Mouse (Mus musculus) spleen, postnatal 4 days (tissue): ENCODE data around the gene Ubl3.

Experiments
- DNase-seq, 2 experiments: peaks; one replicate each; pipeline ENCODE4 v3.0.0; 2022; ENCODE audit warnings: low spot score in 2 of 2

Gene Ubl3

DNA sequence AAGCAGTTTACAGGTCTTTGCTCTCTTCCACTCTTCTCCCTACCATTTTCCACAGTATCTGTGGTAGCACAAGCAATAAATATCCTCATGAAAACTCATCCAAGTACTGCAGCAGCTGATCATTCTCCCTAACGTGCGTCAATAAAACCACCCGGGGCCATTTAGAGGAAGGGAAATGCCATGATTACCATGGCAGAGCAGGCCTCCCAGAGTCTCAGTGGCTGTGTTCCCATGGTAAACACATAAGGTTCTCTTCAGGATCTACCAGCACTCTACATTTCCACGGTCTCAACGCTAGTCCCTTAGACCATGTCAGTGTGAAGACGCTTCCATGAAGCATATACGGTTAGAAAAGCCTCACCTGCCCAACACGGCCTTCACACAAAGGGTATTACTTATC lies 26.0 kb downstream of the Ubl3 start:
- DNase-seq: no peak

- no peak for DNase-seq
Measured at GRCm38 (mm10) chr5:148523202-148523971, 29.2 kb downstream of the Ubl3 start.

GRCm38 (mm10) chr5:148522378-148522777 lies 30.2 kb downstream of the Ubl3 start:
- DNase-seq: no peak

DNA sequence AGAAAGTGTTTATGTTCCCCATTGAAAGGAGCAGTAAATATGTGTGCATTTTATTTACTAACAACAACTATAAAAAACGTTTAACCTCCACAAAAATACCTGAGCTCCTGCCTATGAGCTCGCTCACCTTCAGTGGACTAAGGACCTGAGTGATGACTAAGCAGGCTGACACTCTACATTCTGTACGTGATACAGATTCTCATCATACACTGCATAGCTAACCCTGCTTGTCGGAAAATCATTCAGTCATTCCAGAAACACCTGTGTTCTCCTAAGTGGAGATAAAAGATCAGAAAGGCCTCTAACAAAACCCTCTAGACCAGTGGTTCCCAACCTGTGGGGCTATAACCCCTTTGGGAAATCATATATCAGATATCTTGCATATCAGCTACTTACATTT lies 35.1 kb downstream of the Ubl3 start:
- no peak for DNase-seq

DNA sequence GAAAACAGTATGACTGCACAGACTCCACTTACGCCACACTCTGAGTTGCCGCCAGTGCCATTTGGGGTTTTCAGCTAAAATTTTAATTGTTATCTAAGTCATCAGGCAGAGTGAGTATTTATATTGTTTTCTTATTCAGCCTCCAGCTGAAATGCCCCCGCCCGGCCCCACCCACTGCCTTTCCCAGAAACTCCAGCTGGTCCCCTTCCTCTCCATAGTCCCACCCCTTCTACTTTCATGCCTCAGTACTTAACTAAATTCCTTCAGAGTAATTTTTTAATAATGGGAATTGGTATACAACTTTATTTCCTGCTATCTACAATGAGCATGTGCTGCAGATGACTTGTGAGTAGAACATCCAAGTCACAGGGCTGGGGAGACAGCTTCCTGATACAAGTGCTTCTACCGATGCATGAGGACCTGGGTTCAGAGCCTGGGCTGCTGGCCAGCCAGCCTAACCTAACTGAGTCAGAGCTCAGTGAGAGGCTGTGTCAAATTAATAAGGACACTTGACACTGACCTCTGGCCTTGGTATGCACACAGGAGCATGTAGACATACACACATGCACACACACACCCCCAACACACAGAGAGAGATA lies 40.4 kb downstream of the Ubl3 start:
- no peak for DNase-seq

GRCm38 (mm10) chr5:148510265-148510664 lies 42.3 kb downstream of the Ubl3 start:
- no peak for DNase-seq

DNA sequence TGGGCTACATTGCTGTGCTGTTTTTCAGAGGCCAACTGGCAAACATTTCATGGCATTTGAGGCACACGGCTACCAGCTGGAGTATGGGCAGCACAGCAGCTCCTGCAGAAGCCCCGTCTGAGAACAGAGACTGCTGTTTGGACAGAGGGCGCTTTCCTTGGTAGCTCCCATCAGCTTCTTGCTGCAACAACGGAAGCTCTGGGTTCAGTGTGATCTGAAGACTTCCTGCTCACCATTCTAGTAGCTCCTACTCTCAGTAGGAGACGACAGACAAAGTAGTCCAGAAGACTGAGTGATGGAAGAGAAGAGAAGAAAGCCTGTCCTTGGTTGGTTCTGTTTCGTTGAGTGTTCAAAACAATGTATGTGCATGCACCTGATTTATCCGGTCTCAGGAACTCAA lies 42.9 kb downstream of the Ubl3 start:
- DNase-seq: no peak

DNA sequence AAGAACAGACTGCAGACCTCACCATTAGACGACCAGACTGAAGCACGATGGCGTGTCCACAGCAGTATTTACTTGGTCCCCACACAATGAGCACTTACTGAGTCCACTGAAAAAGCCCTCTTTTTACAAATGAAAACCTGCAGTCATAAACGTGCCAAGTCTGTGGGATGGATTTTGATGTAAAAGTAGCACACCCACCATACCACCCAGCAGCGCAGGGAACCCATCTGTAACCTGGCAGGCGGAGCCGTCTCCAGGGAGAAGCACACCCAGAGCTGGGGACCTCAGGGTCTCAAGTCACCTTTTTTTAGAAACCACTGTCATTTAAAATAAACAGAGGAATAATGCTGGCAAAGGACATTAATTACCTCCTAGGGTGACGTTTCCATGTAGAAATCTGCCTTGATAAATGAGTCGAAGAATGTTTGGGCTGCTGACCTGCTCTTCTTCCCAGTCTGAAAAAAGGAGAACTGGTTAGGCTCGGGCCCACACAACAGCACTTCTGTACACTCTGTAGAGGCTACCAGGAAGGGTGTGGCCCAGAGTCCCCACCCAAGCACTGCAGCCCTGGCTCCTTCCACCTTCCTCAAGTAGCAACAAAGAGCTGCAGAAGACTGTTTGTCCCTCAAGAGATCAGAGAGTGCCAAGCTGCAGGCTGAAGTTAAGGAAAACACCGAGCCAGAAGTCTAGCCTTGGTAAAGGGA lies 43.5 kb downstream of the Ubl3 start:
- peak; percentile 54 to 72 for DNase-seq

- no peak for DNase-seq
Measured at GRCm38 (mm10) chr5:148505381-148505780, 47.2 kb downstream of the Ubl3 start.

DNA sequence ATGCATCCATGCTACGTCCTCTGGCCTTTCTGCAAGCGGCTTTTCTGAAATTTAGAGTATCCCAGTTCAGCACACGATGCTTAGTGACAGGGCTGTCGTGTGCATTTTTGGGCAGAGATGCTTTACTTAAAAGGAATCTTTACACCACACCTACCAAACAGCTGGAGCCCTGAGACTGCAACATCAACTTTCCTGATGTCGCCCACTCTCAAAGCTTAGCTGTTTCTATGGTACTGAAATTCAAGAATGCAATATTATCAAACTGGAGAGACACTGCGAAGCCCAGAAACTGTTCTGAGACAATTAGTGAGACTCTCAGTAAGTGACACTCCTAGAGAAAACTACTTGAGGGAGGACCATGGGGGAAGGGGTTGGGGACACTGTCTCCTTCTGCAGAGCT lies 50.4 kb downstream of the Ubl3 start:
- DNase-seq: no peak

- DNase-seq: no peak
Measured at GRCm38 (mm10) chr5:148501228-148501957, 51.2 kb downstream of the Ubl3 start.

GRCm38 (mm10) chr5:148500516-148500915 lies 52.1 kb downstream of the Ubl3 start:
- DNase-seq: no peak

DNA sequence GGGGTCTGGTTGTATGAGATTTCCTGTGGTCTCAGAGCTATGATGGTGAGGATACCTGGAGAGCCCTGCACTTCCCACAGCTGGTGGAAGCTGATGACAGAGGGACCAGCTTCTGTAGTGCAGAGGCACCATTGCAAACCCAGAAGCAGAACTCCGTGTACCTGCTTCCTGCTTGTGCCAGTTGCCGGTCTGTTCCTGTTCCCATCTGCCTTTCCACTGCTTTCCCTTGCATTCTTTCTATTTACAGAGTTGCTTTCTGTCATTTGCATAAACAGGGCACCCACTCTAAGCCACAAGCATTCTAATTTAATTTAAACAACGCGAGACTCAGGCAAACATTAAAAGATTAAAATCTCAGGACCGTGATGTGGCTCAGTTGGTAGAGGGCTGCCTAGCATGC lies 53.0 kb downstream of the Ubl3 start:
- no peak for DNase-seq

- DNase-seq: no peak
Measured at GRCm38 (mm10) chr5:148495991-148496390, 56.6 kb downstream of the Ubl3 start.

DNA sequence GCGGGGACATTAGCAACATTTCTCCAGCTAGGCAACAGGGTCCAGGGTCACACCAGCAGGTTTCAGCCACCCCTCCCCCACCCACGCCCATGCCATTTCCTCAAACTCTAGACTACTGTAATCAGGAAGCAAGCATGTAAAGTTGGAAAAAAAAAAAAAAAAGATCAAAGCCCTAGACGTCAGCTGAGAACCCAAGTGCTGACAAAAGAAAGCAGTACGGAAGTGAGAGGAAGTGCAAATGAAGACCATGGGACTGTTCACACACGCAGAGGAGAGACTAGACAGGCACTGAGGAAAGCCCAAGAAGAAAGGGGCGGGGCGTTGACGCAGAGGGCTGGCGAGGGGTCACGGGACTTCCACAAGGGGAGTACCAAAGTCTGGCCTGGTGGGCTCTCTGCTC lies 57.4 kb downstream of the Ubl3 start:
- DNase-seq: peak in 1 of 2 experiments; percentile 44

DNA sequence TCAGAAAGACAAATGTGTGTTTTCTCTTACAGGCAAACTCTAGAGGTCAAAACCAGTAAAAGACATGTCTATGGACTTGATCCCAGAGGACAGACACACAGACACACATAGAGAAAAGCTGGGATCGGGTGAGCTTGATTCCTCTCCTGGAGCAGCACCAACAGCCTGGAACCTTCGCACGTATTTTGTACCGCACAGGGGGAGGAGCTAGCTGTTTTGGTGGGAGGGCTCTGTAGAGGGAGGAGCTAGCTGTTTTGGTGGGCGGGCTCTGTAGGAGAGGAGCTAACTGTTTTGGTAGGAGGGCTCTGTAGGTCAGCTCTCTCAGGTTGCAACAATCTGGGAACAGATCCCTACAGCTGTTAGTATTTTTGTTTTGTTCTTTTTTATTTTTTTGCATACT lies 58.3 kb downstream of the Ubl3 start:
- DNase-seq: no peak

GRCm38 (mm10) chr5:148493025-148493424 lies 59.6 kb downstream of the Ubl3 start:
- DNase-seq: peak in 1 of 2 experiments; percentile 21

- DNase-seq: no peak
Measured at GRCm38 (mm10) chr5:148490391-148490790, 62.2 kb downstream of the Ubl3 start.

GRCm38 (mm10) chr5:148489724-148490193 lies 62.8 kb downstream of the Ubl3 start:
- no peak for DNase-seq

- DNase-seq: no peak
Measured at GRCm38 (mm10) chr5:148488891-148489723, 63.5 kb downstream of the Ubl3 start.

DNA sequence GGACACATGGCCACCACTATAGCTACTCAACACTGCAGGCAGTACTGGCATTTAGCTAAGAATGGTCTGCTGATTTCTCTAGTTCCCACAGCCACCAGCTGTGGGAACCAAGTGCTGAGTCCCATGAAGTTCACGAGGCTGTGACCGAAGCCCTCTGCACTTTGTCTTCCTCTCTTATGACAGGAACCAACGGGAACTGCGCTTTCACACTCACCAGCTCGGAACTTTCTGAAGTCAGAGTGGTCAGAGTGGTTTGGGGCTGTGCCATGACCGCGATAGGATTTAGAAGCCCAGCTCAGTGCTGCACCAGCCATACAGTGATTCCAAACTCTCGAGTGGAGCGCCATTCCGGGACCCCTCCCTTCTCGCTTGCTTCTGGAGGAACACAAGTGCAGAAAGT lies 66.4 kb downstream of the Ubl3 start:
- no peak for DNase-seq
